Mouse (Mus musculus) kidney, postnatal 0 days (tissue): ENCODE results near the gene Mrpl32. TPM values are rescaled to one million over a fixed set of nuclear protein-coding genes. Genes with fewer than 3 reads are reported as not detected.
A peak's percentile ranks its signal among the peaks of the same experiment; 100 is the strongest.

ENCODE experiments used
- ATAC-seq: fragments of 200-750 bp; cut with Nextera tagmentation; replicated peaks from 2 replicates; pipeline ENCODE4 v1.8.0; 2017; ENCODE audit warnings: low read depth, moderate number of reproducible peaks, moderate TSS enrichment, moderate library complexity; ENCODE audit not compliant: low FRiP score
- DNase-seq: peaks from one replicate; pipeline ENCODE4 v3.0.0-alpha.2; 2016; ENCODE audit warnings: low spot score
- H3K27ac ChIP-seq: fragments of 300-500 bp; sonication (generic); 2 replicates; pipeline ENCODE4 v1.5.1; 2014; ENCODE audit warnings: mild to moderate bottlenecking
- H3K27me3 ChIP-seq: fragments of 300-500 bp; sonication (generic); 2 replicates; pipeline ENCODE4 v1.6.1; 2014; ENCODE audit warnings: low read length, mixed read lengths; ENCODE audit not compliant: insufficient read depth
- H3K36me3 ChIP-seq: fragments of 300-500 bp; sonication (generic); 2 replicates; pipeline ENCODE4 v1.6.1; 2014; ENCODE audit warnings: low read length, mixed read lengths; ENCODE audit not compliant: insufficient read depth
- H3K4me1 ChIP-seq: fragments of 300-500 bp; sonication (generic); replicated peaks from 2 replicates; pipeline ENCODE4 v1.6.1; 2014; ENCODE audit warnings: antibody characterized with exemption, low read length, mixed read lengths; ENCODE audit not compliant: insufficient read depth
- H3K4me2 ChIP-seq: fragments of 300-500 bp; sonication (generic); 2 replicates; pipeline ENCODE4 v1.6.1; 2014; ENCODE audit warnings: mild to moderate bottlenecking, low read length, moderate library complexity, mixed read lengths
- H3K4me3 ChIP-seq: fragments of 300-500 bp; sonication (generic); replicated peaks from 2 replicates; pipeline ENCODE4 v1.5.1; 2014; ENCODE audit warnings: low read depth, low read length
- H3K9ac ChIP-seq: fragments of 300-500 bp; sonication (generic); 2 replicates; pipeline ENCODE4 v1.6.1; 2014; ENCODE audit warnings: low read depth, low read length
- H3K9me3 ChIP-seq: fragments of 300-500 bp; sonication (generic); replicated peaks from 2 replicates; pipeline ENCODE4 v1.6.1; 2016; ENCODE audit warnings: low read length, inconsistent platforms, mixed read lengths
- CTCF ChIP-seq: IDR thresholded peaks from 2 replicates; pipeline ENCODE4 v1.5.1; 2016; ENCODE audit warnings: antibody characterized with exemption, low read depth, mild to moderate bottlenecking, moderate library complexity
- WGBS: fragments of 180-500 bp; shearing (Covaris S2); extraction: QIAGEN DNeasy Blood & Tissue Kit; methylation state at CpG from one replicate; pipeline ENCODE4 v1.1.7; 2014; 5-methylcytosine and 5-hydroxymethylcytosine counted together
- polyA plus RNA-seq: library from polyadenylated mRNA; unstranded; fragments of >200 nt; fragmentation: Nextera tagmentation; extraction: Ambion mirVana; gene quantifications from 2 replicates; pipeline ENCODE4 v1.2.1, GENCODE M21; 2015

Mrpl32 gene
- polyA plus RNA-seq, 1 experiment from 2014 or later: 152 TPM

- Histone ChIP-seq H3K27ac (peak overlapping the region; percentile 58; the same call in 1 of the 2 replicates), H3K36me3 (peaks cover 11% of the 10 kb centered on the region; the same call in 1 of the 2 replicates), H3K9ac (peak overlapping the region; percentile 59), H3K4me1 (no peaks in the 10 kb centered on the region; the same call in 1 of the 2 replicates), H3K4me2 (peak overlapping the region; percentile 54), H3K9me3 (no peaks in the 10 kb centered on the region), H3K4me3 (peak overlapping the region; percentile 91), H3K27me3 (no peaks in the 10 kb centered on the region)
- DNase-seq: no peak
- WGBS: 7% methylated on average over 10 of the region's 10 CpGs
- TF ChIP-seq CTCF: no peak
- peak; percentile 69 for ATAC-seq
Measured at GRCm38 (mm10) chr13:14612463-14612862, 502 bp downstream of the Mrpl32 start.

GRCm38 (mm10) chr13:14607616-14608015, 5.3 kb downstream of the Mrpl32 start:
- ATAC-seq: no peak
- H3K4me3 ChIP-seq: no peak overlapping the region
- H3K27ac ChIP-seq: no peak overlapping the region
- no peak for TF ChIP-seq CTCF
- H3K9me3 ChIP-seq: no peaks in the 10 kb centered on the region
- H3K9ac ChIP-seq: no peak overlapping the region
- peaks cover 5% of the 10 kb centered on the region; the same call in 1 of the 2 replicates for H3K36me3 ChIP-seq
- no peaks in the 10 kb centered on the region for H3K27me3 ChIP-seq
- H3K4me2 ChIP-seq: no peak overlapping the region
- H3K4me1 ChIP-seq: no peaks in the 10 kb centered on the region; the same call in 1 of the 2 replicates
- DNase-seq: no peak

GRCm38 (mm10) chr13:14602744-14603143, 10.2 kb downstream of the Mrpl32 start:
- DNase-seq: no peak
- H3K27ac ChIP-seq: no peak overlapping the region
- H3K4me1 ChIP-seq: no peaks in the 10 kb centered on the region
- no peak for ATAC-seq
- WGBS: 87% methylated on average over 2 of the region's 2 CpGs
- no peaks in the 10 kb centered on the region for H3K36me3 ChIP-seq
- no peak overlapping the region for H3K4me3 ChIP-seq
- no peak overlapping the region for H3K4me2 ChIP-seq
- no peak for TF ChIP-seq CTCF
- H3K9ac ChIP-seq: no peak overlapping the region
- no peaks in the 10 kb centered on the region for H3K27me3 ChIP-seq
- no peaks in the 10 kb centered on the region for H3K9me3 ChIP-seq

GRCm38 (mm10) chr13:14580392-14580791, 32.6 kb downstream of the Mrpl32 start:
- ATAC-seq (no peak), DNase-seq (no peak)
- H3K4me1 ChIP-seq: no peaks in the 10 kb centered on the region
- H3K27me3 ChIP-seq: no peaks in the 10 kb centered on the region
- H3K4me2 ChIP-seq: no peak overlapping the region
- no peak overlapping the region for H3K27ac ChIP-seq
- no peak for TF ChIP-seq CTCF
- no peak overlapping the region for H3K9ac ChIP-seq
- no peak overlapping the region for H3K4me3 ChIP-seq
- H3K36me3 ChIP-seq: no peaks in the 10 kb centered on the region
- no peaks in the 10 kb centered on the region for H3K9me3 ChIP-seq
- 67% methylated on average over 3 of the region's 3 CpGs for WGBS

- Histone ChIP-seq H3K4me2 (no peak overlapping the region), H3K9ac (no peak overlapping the region), H3K4me1 (no peaks in the 10 kb centered on the region), H3K9me3 (no peaks in the 10 kb centered on the region), H3K4me3 (no peak overlapping the region), H3K27ac (no peak overlapping the region), H3K27me3 (no peaks in the 10 kb centered on the region), H3K36me3 (no peaks in the 10 kb centered on the region)
- no peak for ATAC-seq
- no peak for DNase-seq
- no peak for TF ChIP-seq CTCF
Measured at GRCm38 (mm10) chr13:14574128-14574527, 38.8 kb downstream of the Mrpl32 start.

- DNase-seq: no peak
- Histone ChIP-seq H3K27ac (no peak overlapping the region), H3K4me3 (no peak overlapping the region), H3K27me3 (no peaks in the 10 kb centered on the region), H3K9me3 (no peaks in the 10 kb centered on the region), H3K4me1 (no peaks in the 10 kb centered on the region), H3K36me3 (no peaks in the 10 kb centered on the region), H3K4me2 (no peak overlapping the region), H3K9ac (no peak overlapping the region)
- no peak for ATAC-seq
- 88% methylated on average over 1 of the region's 1 CpGs for WGBS
- no peak for TF ChIP-seq CTCF
Measured at GRCm38 (mm10) chr13:14561336-14561735, 51.6 kb downstream of the Mrpl32 start.

Other genes starting within 250 kb of the Mrpl32 start
- gene Hecw1, start 89.9 kb downstream of the Mrpl32 start, polyA plus RNA-seq: 0.01 TPM in 1 of 2 replicates, not detected in the other
- 197 and 208 TPM in 2 replicates for gene Psma2, start 75 bp upstream of the Mrpl32 start, polyA plus RNA-seq
- gene AW209491, start 17.0 kb upstream of the Mrpl32 start, polyA plus RNA-seq: 20.9 and 23.6 TPM in 2 replicates